Mouse (Mus musculus): ENCODE data around the gene Zfp982.

DNA sequence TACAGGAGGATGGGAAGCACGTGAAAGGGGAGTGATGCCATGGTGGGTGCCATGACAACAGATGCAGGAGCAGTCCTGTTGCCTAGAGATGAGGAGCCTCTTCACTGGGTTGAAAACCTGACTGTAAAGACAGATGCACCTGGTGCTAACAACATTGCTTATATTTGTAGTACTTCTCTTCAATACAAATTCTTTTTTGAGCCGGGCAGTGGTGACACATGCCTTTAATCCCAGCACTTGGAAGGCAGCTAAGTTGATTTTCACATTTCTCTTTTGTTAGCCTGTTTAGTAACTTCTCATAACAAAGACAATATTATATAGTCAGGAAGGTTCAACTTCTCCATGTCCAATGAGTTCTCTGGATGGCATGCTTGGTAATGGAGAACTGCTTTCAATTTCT lies 26.8 kb downstream of the Zfp982 start:
- TF ChIP-seq CTCF (IDR thresholded peaks at IDR 0.05; ENCODE audit: borderline replicate concordance, insufficient read depth, low read depth, low read length), result no peak
- TF ChIP-seq POLR2A (IDR thresholded peaks at IDR 0.05; ENCODE audit: borderline replicate concordance, insufficient read depth, low read length), result no peak

Data from cerebellum, adult 2 months (tissue).